Mouse (Mus musculus): ENCODE data around the gene Extl2.

Gene Extl2

GRCm38 (mm10) chr3:116009622-116010344, 2.5 kb downstream of the Extl2 start:
- no peak for DNase-seq

GRCm38 (mm10) chr3:116014901-116015300, 7.6 kb downstream of the Extl2 start:
- DNase-seq, result no peak

- no peak for DNase-seq
Observed at GRCm38 (mm10) chr3:116016116-116016515, 8.9 kb downstream of the Extl2 start.

- no peak for DNase-seq
Observed at GRCm38 (mm10) chr3:116018606-116019005, 11.3 kb downstream of the Extl2 start.

GRCm38 (mm10) chr3:116019136-116019535, 11.9 kb downstream of the Extl2 start:
- no peak for DNase-seq

- no peak for DNase-seq
Observed at GRCm38 (mm10) chr3:116024236-116024635, 17.0 kb downstream of the Extl2 start.

GRCm38 (mm10) chr3:116024669-116025068, 17.4 kb downstream of the Extl2 start:
- no peak for DNase-seq

GRCm38 (mm10) chr3:116025701-116026100, 18.4 kb downstream of the Extl2 start:
- no peak for DNase-seq

- no peak for DNase-seq
Observed at GRCm38 (mm10) chr3:116026996-116027395, 19.7 kb downstream of the Extl2 start.

GRCm38 (mm10) chr3:116030152-116030788, 23.0 kb downstream of the Extl2 start:
- DNase-seq, result no peak

GRCm38 (mm10) chr3:116033218-116033870, 26.1 kb downstream of the Extl2 start:
- no peak for DNase-seq

- peak; percentile 9 for DNase-seq
Observed at GRCm38 (mm10) chr3:116033871-116034222, 26.6 kb downstream of the Extl2 start.

GRCm38 (mm10) chr3:116040776-116041175, 33.5 kb downstream of the Extl2 start:
- DNase-seq, result no peak

GRCm38 (mm10) chr3:116046000-116046399, 38.7 kb downstream of the Extl2 start:
- DNase-seq, result no peak

GRCm38 (mm10) chr3:116047034-116047433, 39.8 kb downstream of the Extl2 start:
- no peak for DNase-seq

- DNase-seq, result no peak
Observed at GRCm38 (mm10) chr3:116057078-116057477, 49.8 kb downstream of the Extl2 start.

GRCm38 (mm10) chr3:116060320-116060719, 53.1 kb downstream of the Extl2 start:
- no peak for DNase-seq

GRCm38 (mm10) chr3:116062141-116062540, 54.9 kb downstream of the Extl2 start:
- no peak for DNase-seq

- DNase-seq, result no peak
Observed at GRCm38 (mm10) chr3:116072584-116072983, 65.3 kb downstream of the Extl2 start.

GRCm38 (mm10) chr3:116076739-116077138, 69.5 kb downstream of the Extl2 start:
- no peak for DNase-seq

- no peak for DNase-seq
Observed at GRCm38 (mm10) chr3:116078490-116078889, 71.2 kb downstream of the Extl2 start.

All from kidney, adult 18-20 months (tissue).